Mouse (Mus musculus) limb, embryonic 13.5 days (tissue): ENCODE measurements around the gene Igf2. TPM values are rescaled to one million over a fixed set of nuclear protein-coding genes. Genes with fewer than 3 reads are reported as not detected.

Experiments used
- ATAC-seq: fragments of 200-750 bp; cut with Nextera tagmentation; 2 replicates; pipeline ENCODE4 v1.8.0; 2017; ENCODE audit warnings: low read depth, moderate number of reproducible peaks, moderate TSS enrichment; ENCODE audit not compliant: low FRiP score
- H3K27ac ChIP-seq: fragments of 300-500 bp; sonication (generic); 2 replicates; pipeline ENCODE4 v1.5.1; 2015; ENCODE audit warnings: inconsistent platforms, mild to moderate bottlenecking, moderate library complexity
- H3K27me3 ChIP-seq: fragments of 300-500 bp; sonication (generic); 2 replicates; pipeline ENCODE4 v1.6.1; 2015; ENCODE audit warnings: mild to moderate bottlenecking, inconsistent platforms
- H3K36me3 ChIP-seq: fragments of 300-500 bp; sonication (generic); 2 replicates; pipeline ENCODE4 v1.6.1; 2015; ENCODE audit warnings: inconsistent platforms, mild to moderate bottlenecking, moderate library complexity
- H3K4me1 ChIP-seq: fragments of 300-500 bp; sonication (generic); 2 replicates; pipeline ENCODE4 v1.6.1; 2015; ENCODE audit warnings: inconsistent platforms
- H3K4me2 ChIP-seq: fragments of 300-500 bp; sonication (generic); replicated peaks from 2 replicates; pipeline ENCODE4 v1.6.1; 2015; ENCODE audit warnings: inconsistent platforms, mild to moderate bottlenecking, moderate library complexity
- H3K4me3 ChIP-seq: fragments of 300-500 bp; sonication (generic); 2 replicates; pipeline ENCODE4 v1.5.1; 2015; ENCODE audit warnings: moderate library complexity, mild to moderate bottlenecking, inconsistent platforms
- H3K9ac ChIP-seq: fragments of 300-500 bp; sonication (generic); 2 replicates; pipeline ENCODE4 v1.6.1; 2015; ENCODE audit warnings: mild to moderate bottlenecking, inconsistent platforms
- H3K9me3 ChIP-seq: fragments of 300-500 bp; sonication (generic); 2 replicates; pipeline ENCODE4 v1.6.1; 2016; ENCODE audit warnings: inconsistent platforms
- whole genome bisulfite sequencing: fragments of 180-500 bp; shearing (Covaris S2); methylation state at CpG from one replicate; pipeline ENCODE4 v1.1.7; 2015; 5-methylcytosine and 5-hydroxymethylcytosine counted together
- polyA plus RNA-seq: library from polyadenylated mRNA; unstranded; fragments of >200 nt; fragmentation: Nextera tagmentation; extraction: Ambion mirVana; gene quantifications from 2 replicates; pipeline ENCODE4 v1.2.1, GENCODE M21; 2015

Igf2 gene
- polyA plus RNA-seq, 1 experiment from 2014 or later = 1,260 TPM

DNA sequence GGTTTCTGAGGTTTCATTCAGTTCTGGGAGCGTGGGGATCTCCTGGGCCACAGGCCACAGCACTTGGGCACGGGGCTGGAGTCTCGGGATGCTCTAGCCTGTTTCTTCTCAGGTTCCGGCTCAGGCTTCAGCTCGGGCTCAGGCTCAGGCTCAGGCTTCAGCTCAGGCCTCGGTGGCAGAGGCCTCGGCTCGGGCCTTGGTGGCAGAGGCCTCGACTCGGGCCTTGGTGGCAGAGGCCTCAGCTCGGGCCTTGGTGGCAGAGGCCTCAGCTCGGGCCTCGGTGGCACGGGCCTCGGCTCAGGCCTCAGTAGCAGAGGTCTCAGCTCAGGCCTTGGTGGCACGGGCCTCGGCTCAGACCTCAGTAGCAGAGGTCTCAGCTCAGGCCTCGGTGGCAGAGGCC is 905 bp upstream of the Igf2 start:
- ATAC-seq = no peak
- Histone ChIP-seq H3K4me3 (no peak overlapping the region), H3K36me3 (peaks cover 38% of the 10 kb centered on the region), H3K4me2 (0 out of 2 replicates have a peak overlapping the region, but pooled peaks have one; percentile 3), H3K4me1 (peaks cover 16% of the 10 kb centered on the region), H3K9me3 (peaks cover 28% of the 10 kb centered on the region), H3K27me3 (peaks cover 41% of the 10 kb centered on the region), H3K9ac (no peak overlapping the region), H3K27ac (peak overlapping the region; percentile 33; the same call in 1 of the 2 replicates)
- 91% methylated on average over 18 of the region's 18 CpGs for WGBS

DNA sequence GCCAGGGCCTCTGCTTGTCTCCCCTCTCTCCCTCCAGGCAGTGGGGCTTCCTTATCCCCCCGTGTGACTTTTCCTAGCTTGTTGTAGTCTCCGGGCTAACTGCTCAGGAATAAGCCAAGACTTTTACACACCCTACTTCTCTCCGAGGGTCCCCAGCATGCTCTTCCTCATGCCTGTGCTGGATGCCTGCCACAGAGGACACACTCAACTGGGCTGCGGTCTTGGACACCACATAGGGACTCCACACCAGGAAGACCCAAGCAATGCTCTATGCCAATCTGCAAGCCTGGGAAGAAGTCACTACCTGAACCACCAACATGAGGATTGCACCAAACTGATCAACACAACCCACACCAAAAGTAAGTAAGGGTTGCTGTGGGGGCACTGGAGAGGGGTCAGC is 507 bp downstream of the Igf2 start:
- peak overlapping the region; percentile 68; the same call in 1 of the 2 replicates for H3K4me3 ChIP-seq
- peaks cover 16% of the 10 kb centered on the region for H3K4me1 ChIP-seq
- peak overlapping the region; percentile 4; the same call in 1 of the 2 replicates for H3K27ac ChIP-seq
- H3K9me3 ChIP-seq = peaks cover 18% of the 10 kb centered on the region
- peaks cover 38% of the 10 kb centered on the region for H3K36me3 ChIP-seq
- H3K4me2 ChIP-seq = peak overlapping the region; percentile 3; the same call in 1 of the 2 replicates
- peaks cover 46% of the 10 kb centered on the region for H3K27me3 ChIP-seq
- no peak for ATAC-seq
- no peak overlapping the region for H3K9ac ChIP-seq
- 73% methylated on average over 4 of the region's 4 CpGs for WGBS

DNA sequence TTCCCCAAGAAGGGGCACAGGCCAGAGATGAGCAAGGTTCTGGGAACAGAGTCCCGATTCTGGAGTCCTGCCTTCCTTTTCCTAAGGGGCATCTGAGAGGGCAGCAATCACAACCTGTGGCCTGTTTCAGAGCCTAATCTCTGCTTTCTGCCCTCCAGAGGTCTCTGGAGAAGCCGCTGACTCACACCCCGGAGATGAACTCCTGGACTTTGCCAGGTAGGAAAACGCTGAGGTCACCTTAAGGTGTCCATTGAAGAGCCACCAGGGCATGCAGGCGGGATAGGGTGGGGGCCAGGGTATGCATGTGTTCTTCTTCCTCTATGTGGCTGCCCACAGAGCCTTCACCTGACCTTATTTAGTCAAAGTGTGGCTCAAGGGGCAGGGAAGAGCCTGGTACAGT is 1.3 kb downstream of the Igf2 start:
- H3K4me3 ChIP-seq = peak overlapping the region; percentile 68
- peak overlapping the region; percentile 88 for H3K27ac ChIP-seq
- H3K9me3 ChIP-seq = peaks cover 13% of the 10 kb centered on the region
- peak overlapping the region; percentile 73 for H3K4me2 ChIP-seq
- ATAC-seq = no peak
- peaks cover 19% of the 10 kb centered on the region for H3K4me1 ChIP-seq
- H3K36me3 ChIP-seq = peaks cover 38% of the 10 kb centered on the region
- H3K9ac ChIP-seq = 0 out of 2 replicates have a peak overlapping the region, but pooled peaks have one; percentile 85
- 54% methylated on average over 5 of the region's 5 CpGs for WGBS
- peaks cover 52% of the 10 kb centered on the region for H3K27me3 ChIP-seq

GRCm38 (mm10) chr7:142664465-142665029 is 2.1 kb downstream of the Igf2 start:
- Histone ChIP-seq H3K27ac (peak overlapping the region; percentile 88), H3K9ac (peak overlapping the region; percentile 85), H3K36me3 (peaks cover 34% of the 10 kb centered on the region), H3K27me3 (peaks cover 61% of the 10 kb centered on the region), H3K4me2 (peak overlapping the region; percentile 73), H3K4me3 (peak overlapping the region; percentile 68), H3K4me1 (peaks cover 26% of the 10 kb centered on the region), H3K9me3 (peaks cover 5% of the 10 kb centered on the region)
- under 1% methylated on average over 9 of the region's 9 CpGs for WGBS
- ATAC-seq = peak; percentile 55

GRCm38 (mm10) chr7:142663931-142664421 is 2.6 kb downstream of the Igf2 start:
- under 1% methylated on average over 52 of the region's 53 CpGs for WGBS
- Histone ChIP-seq H3K4me3 (peak overlapping the region; percentile 68), H3K27ac (peak overlapping the region; percentile 88), H3K9ac (peak overlapping the region; percentile 85), H3K27me3 (peaks cover 66% of the 10 kb centered on the region), H3K4me1 (peaks cover 28% of the 10 kb centered on the region), H3K4me2 (peak overlapping the region; percentile 73), H3K9me3 (no peaks in the 10 kb centered on the region), H3K36me3 (peaks cover 29% of the 10 kb centered on the region)
- no peak for ATAC-seq

GRCm38 (mm10) chr7:142663151-142663550 is 3.5 kb downstream of the Igf2 start:
- Histone ChIP-seq H3K4me2 (peak overlapping the region; percentile 73), H3K4me1 (peaks cover 28% of the 10 kb centered on the region), H3K27ac (peak overlapping the region; percentile 88), H3K4me3 (peak overlapping the region; percentile 68), H3K36me3 (peaks cover 22% of the 10 kb centered on the region), H3K27me3 (peaks cover 73% of the 10 kb centered on the region), H3K9ac (peak overlapping the region; percentile 85), H3K9me3 (no peaks in the 10 kb centered on the region)
- 9% methylated on average over 5 of the region's 5 CpGs for WGBS
- no peak for ATAC-seq

DNA sequence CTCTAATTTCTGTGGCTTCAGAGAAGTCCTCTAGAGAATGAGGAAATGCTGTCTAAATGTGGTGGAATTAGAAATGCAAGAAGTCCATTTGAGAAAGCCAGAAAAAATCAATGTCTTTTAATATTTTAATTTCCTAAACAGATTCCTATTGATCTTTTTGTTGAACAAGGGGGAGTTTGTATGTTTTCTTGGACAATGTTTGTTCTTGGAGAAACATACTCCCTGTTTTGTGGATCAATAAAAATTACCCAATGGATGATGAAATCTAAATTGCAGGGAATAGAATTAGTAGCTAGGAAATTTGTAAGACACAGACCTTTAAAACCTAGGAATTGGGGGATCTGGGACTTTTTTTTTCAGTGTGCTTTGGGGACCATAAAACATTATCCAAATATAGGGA is 4.8 kb downstream of the Igf2 start:
- peaks cover 86% of the 10 kb centered on the region for H3K27me3 ChIP-seq
- peak overlapping the region; percentile 68 for H3K4me3 ChIP-seq
- H3K4me1 ChIP-seq = peaks cover 28% of the 10 kb centered on the region
- H3K9ac ChIP-seq = peak overlapping the region; percentile 97
- no peaks in the 10 kb centered on the region for H3K9me3 ChIP-seq
- ATAC-seq = no peak
- H3K36me3 ChIP-seq = peaks cover 11% of the 10 kb centered on the region
- peak overlapping the region; percentile 98 for H3K27ac ChIP-seq
- peak overlapping the region; percentile 73 for H3K4me2 ChIP-seq

GRCm38 (mm10) chr7:142661046-142661445 is 5.6 kb downstream of the Igf2 start:
- Histone ChIP-seq H3K27ac (peak overlapping the region; percentile 98), H3K9ac (peak overlapping the region; percentile 97), H3K27me3 (peaks cover 86% of the 10 kb centered on the region), H3K4me2 (peak overlapping the region; percentile 73), H3K9me3 (no peaks in the 10 kb centered on the region), H3K36me3 (peaks cover 4% of the 10 kb centered on the region; the same call in 1 of the 2 replicates), H3K4me3 (peak overlapping the region; percentile 68), H3K4me1 (peaks cover 28% of the 10 kb centered on the region)
- WGBS = under 1% methylated on average over 25 of the region's 25 CpGs
- no peak for ATAC-seq

- Histone ChIP-seq H3K27ac (peak overlapping the region; percentile 98), H3K36me3 (peaks cover 4% of the 10 kb centered on the region), H3K9ac (peak overlapping the region; percentile 97), H3K4me2 (peak overlapping the region; percentile 73), H3K9me3 (no peaks in the 10 kb centered on the region), H3K27me3 (peaks cover 86% of the 10 kb centered on the region), H3K4me1 (peaks cover 32% of the 10 kb centered on the region), H3K4me3 (peak overlapping the region; percentile 68)
- under 1% methylated on average over 29 of the region's 29 CpGs for WGBS
- ATAC-seq = no peak
These were observed 6.0 kb downstream of the Igf2 start for GRCm38 (mm10) chr7:142660651-142660945.

DNA sequence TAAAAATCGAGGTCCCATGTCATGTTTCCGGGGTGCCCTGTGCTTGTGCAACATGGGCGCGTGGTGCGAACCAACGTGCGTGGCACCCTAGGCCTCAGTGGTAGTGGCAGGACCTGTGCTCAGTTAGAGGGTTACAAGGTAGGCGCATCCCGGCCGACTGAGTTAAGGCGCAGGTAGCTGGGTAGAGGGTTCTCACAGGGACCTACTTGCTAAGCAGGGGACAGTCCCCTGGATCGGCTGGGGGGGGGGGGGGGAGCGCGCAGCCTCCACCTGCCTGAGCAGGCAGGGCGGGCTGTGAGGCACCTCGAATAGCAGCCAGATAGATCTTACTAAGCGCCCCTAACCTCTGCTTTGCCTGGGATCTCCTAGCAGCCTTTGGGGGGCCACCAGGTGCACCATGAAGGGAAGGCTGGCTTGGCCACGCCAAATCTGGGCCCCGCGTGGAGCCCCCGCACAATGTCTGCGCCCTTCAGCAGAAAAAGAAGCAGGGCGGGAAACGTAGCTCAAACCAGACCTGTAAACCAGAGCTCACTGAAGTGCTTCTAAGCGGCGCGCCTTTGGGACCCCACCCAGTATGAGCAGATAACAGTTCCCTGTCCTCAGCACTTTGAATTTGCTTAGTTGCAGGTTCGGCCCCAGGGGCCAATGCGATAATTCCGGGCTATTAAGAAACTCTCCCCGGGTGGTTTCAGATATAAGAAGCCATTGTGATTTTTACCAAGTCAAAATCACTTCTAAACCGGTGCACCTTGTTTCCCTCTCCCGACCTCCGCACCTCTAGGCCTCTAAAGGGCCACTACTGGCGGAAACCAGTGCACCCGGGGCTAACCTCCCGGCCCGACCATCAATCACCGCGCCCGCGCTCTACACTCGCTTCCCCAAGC is 6.6 kb downstream of the Igf2 start:
- H3K4me3 ChIP-seq = peak overlapping the region; percentile 68
- H3K27ac ChIP-seq = peak overlapping the region; percentile 98
- peak overlapping the region; percentile 97 for H3K9ac ChIP-seq
- H3K27me3 ChIP-seq = peaks cover 86% of the 10 kb centered on the region
- H3K4me2 ChIP-seq = peak overlapping the region; percentile 73
- H3K9me3 ChIP-seq = no peaks in the 10 kb centered on the region
- peaks cover 9% of the 10 kb centered on the region for H3K36me3 ChIP-seq
- under 1% methylated on average over 43 of the region's 43 CpGs for WGBS
- H3K4me1 ChIP-seq = peaks cover 31% of the 10 kb centered on the region
- no peak for ATAC-seq

DNA sequence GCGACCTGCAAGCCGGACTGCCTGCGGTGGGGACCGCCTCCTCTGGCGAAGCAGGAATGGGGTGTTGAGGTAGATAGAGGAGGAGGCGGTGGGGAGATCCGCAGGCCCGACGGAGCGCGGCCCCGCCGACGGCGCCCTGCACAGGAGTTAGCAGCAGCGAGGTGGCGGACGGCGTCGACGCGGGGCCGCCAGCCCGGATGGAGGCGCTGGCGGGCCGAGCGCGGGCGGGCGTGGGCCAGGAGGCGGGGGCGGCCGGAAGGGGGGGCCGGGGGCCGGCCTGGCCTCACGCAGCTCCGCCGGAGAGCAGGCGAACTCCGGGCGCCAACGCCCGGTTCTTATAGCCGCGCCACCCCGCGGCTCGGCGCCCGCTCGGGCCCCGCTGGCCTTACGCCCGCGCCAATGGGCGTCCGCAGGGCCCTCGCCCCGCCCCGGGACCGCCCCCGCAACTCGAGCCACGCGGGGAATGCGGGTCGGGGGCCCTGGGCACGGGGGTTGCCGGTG is 7.4 kb downstream of the Igf2 start:
- H3K27me3 ChIP-seq = peaks cover 86% of the 10 kb centered on the region
- H3K36me3 ChIP-seq = peaks cover 17% of the 10 kb centered on the region
- peak; percentile 74 for ATAC-seq
- peak overlapping the region; percentile 97 for H3K9ac ChIP-seq
- no peaks in the 10 kb centered on the region for H3K9me3 ChIP-seq
- WGBS = under 1% methylated on average over 44 of the region's 70 CpGs
- peaks cover 31% of the 10 kb centered on the region for H3K4me1 ChIP-seq
- H3K27ac ChIP-seq = peak overlapping the region; percentile 98
- peak overlapping the region; percentile 73 for H3K4me2 ChIP-seq
- peak overlapping the region; percentile 68 for H3K4me3 ChIP-seq

GRCm38 (mm10) chr7:142658681-142659180 is 7.9 kb downstream of the Igf2 start:
- Histone ChIP-seq H3K9ac (peak overlapping the region; percentile 97), H3K27ac (peak overlapping the region; percentile 98), H3K4me1 (peaks cover 33% of the 10 kb centered on the region), H3K36me3 (peaks cover 22% of the 10 kb centered on the region), H3K9me3 (no peaks in the 10 kb centered on the region), H3K4me3 (peak overlapping the region; percentile 68), H3K27me3 (peaks cover 86% of the 10 kb centered on the region), H3K4me2 (peak overlapping the region; percentile 73)
- WGBS = under 1% methylated on average over 33 of the region's 40 CpGs
- ATAC-seq = peak; percentile 1; the same call in 1 of the 2 replicates
